Mouse (Mus musculus) T-cell, adult 2 months (primary cell): ENCODE results near the gene P3h3.
"Not testable (repeated sequence)": the region's sequence is repeated elsewhere in the genome, so short reads cannot be mapped to it uniquely, and the experiment has no call there.

Experiments used
- DNase-seq: peaks from one replicate; pipeline ENCODE4 v3.0.0; 2022; ENCODE audit warnings: low spot score

The P3h3 gene

DNA sequence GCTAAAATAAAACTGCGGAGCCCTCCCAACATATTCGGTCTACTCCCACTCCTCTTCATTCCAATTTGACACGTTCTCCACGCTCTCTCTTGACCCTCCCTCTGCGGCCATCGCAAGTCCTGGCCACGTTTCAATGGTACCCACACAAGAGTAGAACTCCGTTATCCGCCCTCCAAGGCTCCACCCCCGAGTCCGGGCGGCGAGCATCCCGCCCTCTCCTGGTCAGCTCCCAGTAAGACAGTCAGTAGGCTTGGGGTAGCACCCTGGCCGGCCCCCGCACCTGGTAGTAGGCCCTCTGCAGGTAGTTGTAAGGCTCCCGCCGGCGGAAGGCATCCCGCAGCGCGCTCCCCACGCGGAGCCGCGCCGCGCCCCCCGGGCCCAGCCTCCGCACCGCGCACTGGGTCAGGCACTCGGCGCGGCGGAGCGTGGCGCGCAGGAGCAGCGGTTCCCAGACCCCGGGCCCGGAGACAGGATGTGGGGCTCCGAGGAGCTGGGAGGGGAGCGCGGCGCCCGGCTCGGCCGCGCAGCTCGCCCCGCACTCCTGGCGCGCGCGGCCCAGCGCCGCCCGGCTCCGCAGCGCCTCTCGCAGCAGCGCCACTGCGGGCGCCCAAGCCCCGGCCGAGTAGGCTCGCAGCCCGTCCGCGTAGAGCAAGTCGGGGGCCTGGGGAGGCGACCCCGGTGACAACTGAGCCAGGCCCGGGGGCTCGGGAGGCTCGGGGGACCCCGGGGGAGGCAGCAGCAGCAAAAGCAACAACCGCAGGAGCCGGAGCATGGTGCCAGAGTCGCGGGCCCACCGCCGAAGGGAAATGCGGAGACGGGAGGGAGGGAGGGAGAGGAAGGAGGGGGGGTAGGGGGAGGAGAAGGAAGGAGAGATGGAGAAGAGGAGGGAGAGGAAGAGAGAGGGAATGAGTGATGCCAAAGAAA, at the start of gene P3h3:
TSS of gene P3h3 (minus strand) at position 837 of the 924 bp plus-strand sequence.
- DNase-seq, result peak; percentile 73

DNA sequence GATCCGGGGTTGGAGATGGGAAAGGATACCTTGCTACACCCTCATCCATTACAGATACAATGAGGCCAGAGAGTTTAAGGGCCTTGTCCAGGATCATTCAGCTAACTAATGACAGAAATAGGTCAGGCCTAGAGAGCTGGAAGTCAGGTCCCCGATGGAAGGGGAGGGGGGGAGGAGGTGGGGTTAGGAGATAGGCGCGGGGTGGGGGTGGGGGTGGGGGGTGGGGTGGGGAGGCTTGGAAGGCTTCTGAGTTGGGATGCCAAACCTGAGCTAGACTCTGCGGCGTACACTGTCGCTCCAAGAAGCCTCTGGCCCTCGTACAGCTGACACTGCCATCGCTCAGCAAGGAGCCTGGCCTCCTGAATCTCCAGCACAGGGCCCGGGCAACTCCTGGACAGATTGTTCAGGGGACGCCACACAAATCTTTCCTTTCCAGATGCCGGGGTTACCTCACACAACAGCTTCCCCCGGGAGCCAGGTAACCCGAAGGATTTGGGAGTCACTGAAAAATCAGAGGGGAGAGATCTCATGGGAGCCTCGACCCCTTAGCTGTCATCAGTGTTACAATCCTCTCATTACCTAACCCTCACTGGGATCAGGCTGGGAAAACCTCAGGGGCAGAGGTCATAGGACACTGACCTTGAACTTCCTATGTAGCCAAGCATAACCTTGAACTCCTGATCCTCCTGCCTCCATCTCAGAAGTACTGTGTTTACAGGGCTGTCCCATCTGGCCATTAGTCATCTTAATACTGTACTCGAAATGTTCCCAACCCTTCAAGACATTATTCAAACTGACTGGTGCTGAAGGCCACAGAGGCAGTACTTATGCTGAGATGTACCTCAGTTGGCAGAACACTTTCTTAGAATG, 47.7 kb upstream of the P3h3 start:
- no peak for DNase-seq

DNA sequence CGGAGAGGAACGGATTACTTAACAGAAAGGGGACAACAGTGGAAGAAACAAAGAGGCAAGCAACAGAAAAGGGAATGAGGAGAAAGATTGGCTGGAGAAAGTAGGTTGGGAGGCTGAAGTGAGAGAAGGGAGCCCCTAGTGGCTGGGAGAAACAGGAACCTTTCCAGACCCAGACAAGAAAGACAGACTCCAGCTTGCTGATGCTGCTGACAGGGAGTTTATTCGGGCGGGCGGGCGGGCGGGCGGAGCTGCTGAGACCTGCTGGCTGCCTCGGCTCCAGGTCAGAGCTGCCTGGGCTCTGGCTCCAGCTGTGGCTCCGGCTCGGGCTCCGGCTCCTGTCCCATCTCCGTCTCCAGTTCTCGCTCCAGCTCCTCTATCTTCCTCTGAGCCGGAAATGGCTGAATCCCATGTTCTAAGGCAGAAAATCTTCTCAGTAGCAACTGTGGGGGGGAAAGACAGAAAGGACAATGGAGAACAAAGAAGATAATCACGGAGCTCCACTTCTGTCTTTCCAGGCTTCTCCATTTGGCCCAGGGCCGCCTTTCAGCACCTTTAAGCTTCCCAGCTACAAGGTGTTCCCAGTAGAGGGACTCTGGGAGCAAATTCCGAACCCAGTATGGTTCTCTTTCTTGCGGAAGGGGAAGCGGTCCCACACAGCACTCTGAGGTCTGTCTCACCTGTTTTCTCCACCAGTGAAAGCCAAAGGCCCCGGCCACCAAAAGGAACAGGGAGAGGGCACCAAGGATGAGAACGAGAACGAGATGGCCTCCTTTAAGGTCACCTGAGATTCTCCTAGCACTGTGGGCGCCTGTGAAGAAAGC, 46.8 kb upstream of the P3h3 start:
- DNase-seq, result peak; percentile 26

DNA sequence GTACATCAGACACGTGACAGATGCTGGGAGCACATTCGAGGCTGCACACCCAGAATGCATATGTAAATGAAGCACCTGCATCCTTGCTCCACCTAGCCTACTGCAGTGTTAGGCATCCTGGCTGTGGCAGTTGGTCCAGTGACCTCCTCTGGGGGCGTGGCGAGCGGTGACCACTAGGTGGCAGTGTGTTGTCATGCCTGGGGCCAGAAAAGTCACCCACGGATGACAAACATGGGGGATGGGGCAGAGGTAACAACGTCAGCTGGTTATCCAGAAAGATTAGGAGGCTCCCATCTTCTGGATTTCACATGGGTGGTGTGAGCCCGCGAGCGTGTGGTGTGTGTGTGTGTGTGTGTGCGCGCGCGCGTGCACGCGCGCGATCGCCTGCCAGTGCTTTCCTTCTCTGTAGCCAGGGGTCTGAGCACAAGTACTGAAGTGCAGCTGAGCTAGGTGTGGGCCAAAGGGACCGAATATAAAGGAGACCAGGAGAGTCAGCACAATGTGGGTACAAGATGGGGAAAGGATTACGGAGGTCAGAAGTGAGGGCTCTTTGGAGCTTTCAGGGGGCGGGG, 46.1 kb upstream of the P3h3 start:
- DNase-seq, result peak; percentile 91

DNA sequence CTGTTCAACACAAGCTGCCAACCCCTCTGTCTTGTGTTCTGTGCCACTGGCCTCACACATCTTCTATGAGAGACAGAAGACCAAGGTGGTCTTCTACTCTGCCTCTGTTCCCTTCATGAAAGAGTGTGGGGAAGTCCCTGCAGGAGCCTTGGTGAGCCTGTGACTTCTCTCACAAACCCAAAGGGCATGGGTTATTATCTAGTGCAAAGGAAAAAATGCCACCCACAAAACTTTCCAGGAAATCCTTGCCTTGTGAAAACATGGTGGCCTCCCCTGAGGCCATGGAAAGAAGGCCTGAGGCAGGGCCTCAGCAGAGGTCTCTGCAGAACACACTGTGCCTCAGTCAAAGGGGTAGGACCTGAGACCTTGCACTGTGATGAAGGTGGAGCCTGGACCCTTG, 44.3 kb upstream of the P3h3 start:
- no peak for DNase-seq

DNA sequence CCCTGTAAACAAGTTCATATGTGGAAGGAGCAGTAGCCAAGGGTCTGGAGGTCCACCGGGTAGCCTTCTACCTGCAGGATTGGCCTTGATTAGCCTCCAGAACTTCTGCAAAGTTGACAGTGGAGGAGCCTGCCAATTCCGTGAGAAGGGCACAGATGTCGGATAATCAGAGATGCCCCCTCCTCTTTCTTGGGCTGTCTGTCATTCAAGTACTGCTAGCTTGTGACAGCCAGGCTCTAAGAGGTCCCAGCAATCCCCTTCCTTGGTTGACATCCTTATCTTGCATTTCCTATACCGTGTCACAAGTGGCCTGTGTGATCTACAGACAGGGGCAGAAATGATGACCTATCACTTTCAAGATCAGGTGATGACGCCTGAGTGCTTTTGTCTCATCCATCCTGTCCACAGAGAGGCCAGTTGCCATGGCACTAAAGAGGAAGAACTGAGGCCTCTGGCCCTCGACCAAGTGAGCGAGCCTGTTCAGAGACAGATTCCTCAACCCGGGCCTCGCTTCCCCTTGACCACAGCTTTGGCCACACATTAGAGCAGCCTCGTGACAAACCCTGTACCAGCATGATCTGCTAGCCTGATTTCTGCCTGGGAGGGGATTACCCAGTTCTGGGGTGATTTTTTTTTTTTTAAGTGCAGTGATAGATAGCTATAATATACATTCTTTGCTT, 43.4 kb upstream of the P3h3 start:
- peak; percentile 19 for DNase-seq

DNA sequence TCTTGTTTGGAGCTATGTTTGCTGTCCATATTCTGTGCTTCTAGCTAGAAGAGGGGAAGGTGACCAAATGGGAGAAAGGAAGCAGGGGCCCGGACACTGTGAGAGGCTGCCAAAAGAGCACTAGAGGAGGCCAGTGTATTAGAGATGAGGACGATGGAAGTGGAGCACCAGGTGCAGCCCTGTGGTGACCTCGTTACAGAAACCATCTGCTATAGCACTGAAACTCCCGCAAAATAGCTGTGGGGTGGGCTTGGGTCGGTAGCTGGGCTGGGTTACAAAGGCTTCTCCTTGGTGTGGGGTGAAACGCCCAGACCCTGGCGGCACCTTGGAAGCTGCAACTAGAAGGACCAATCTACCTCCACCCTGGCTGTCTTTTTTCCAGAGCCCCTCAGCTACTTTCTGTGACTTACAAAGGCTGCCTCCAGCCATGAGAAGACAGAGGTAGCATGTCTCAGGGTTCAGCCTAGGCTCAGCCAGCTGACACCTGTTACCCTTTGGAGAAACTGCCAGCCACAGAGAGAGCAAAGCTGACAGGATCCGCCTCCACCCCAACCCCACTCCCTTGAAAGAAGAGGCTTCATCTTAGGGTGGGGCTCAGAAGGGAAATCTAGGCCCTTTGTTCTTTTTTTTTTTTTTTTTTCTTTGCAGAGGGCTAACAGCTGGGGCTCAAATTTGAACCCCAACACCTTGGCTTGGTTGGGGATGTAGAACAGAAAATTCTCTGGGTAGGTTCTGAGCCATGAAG, 42.7 kb upstream of the P3h3 start:
- DNase-seq, result peak; percentile 64

DNA sequence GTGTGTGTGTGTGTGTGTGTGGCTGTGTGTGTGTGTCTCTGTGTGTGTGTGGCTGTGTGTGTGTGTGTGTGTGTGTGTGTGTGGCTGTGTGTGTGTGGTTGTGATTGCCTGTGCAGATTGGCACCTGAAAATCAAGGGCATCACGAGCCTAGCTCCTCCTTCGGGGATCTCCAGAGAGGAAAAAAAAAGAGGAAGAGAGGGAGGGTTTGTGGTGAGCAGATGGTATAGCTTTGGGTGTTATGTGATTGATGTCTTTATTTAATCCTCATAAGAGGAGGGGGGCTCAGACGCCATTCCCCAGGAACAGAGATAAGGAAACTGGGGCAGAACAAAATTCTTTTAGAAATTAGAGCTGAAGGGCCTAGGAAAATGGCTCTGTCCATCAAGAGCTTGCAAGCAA, 40.8 kb upstream of the P3h3 start:
- peak; percentile 65 for DNase-seq

DNA sequence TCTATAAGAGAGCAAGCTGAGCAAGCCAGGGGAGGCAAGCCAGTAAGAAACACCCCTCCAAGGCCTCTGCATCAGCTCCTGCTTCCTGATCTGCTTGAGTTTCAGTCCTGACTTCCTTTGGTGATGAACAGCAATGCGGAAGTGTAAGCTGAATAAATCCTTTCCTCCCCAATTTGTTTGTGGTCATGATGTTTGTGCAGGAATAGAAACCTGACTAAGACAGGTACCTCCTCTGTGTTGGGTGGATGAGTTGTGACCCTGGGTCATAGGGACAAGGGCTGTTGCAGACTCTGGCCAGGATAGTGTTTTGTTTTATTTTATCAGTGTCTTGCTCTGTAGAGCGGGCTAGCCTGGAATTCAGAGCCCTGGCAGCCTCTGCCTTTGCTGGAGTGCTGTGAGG, 36.6 kb upstream of the P3h3 start:
- DNase-seq, result not testable (repeated sequence)

DNA sequence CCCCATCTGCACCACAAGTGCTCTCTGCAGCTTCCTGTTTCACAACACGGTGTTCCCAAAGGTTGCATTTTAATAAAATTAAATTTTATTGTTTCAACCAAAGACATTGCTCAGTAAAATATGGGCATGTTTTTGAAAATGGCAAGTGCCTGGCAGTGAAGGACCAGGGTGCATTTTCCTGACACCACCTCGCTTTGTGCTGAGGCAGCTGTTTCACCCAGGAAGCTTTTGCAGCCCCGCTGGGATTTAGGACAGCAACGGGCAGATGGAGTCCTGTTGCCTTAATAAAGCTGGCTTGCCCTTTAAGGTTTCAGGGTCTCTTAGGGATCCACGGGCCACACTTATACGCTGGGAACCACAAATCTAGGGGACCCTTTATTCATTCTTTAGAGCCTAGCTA, 33.4 kb upstream of the P3h3 start:
- no peak for DNase-seq

DNA sequence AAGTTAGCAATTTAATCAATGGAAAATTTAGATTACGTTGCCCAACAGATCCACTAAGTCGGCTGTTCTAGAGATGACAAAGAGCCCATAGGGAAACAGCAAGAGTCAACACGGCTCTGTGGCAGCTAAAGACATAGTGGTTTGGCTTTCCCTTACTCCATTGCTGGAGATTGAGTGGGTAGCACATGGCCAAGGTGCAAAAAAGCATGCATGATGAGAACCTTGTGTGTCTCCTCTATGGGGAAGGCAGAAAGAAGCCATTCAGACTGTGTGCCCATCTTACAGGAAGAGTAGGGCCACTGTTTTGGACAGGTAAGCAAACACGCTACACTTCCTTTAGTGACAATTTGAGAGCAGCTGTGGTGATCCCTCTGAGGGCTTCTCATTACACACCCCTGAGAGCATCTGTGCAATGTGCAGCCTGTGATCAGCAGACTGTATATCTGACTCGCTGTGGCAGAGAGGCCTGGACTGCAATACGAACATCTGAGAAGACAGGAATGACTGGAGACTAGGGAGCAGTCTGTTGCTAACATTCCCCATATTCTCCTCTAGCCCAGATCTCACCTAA, 31.1 kb upstream of the P3h3 start:
- DNase-seq, result no peak

DNA sequence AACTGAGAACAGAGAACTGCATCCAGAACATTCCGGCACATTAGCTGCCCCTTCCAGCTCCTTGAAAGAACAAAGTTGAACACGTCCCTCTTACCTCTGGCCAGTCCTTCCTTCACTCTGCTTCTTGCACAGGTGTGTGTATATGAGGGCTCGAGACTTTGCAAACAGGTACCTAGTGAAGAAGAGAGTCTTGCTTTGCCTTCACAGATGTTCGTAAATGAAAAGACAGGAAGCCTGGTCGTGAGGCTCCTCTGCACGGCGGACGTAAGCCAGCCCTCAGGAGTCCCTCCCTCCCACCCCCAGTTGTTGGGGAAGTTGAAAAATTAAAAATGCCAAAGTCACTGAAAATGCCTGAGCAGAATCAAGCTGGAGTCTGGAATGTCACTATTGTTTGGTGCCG, 30.4 kb upstream of the P3h3 start, which contains the start of gene Cd4:
TSS of gene Cd4 (minus strand) at position 236 of the 400 bp plus-strand sequence.
- peak; percentile 28 for DNase-seq

DNA sequence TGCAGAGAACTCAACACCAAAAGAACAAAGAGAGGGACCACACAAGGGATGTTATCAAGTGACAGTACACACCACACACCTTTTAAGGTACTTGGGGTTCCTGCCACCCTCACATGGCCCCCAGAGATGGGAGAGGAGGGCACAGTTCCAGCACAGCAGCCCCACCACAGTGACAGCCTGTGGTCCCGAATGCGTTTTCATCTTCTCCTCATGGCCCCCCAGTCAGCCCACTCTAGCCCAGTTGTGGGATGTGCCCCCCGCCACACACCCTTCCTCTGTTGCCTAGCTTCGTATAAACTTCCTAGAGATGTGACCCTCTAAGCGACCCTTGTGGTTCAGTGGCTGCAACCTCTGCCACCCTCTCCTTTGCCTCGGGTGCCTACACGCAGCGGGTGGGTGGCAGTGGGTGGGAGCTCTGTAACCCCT, 28.4 kb upstream of the P3h3 start:
- peak; percentile 69 for DNase-seq

DNA sequence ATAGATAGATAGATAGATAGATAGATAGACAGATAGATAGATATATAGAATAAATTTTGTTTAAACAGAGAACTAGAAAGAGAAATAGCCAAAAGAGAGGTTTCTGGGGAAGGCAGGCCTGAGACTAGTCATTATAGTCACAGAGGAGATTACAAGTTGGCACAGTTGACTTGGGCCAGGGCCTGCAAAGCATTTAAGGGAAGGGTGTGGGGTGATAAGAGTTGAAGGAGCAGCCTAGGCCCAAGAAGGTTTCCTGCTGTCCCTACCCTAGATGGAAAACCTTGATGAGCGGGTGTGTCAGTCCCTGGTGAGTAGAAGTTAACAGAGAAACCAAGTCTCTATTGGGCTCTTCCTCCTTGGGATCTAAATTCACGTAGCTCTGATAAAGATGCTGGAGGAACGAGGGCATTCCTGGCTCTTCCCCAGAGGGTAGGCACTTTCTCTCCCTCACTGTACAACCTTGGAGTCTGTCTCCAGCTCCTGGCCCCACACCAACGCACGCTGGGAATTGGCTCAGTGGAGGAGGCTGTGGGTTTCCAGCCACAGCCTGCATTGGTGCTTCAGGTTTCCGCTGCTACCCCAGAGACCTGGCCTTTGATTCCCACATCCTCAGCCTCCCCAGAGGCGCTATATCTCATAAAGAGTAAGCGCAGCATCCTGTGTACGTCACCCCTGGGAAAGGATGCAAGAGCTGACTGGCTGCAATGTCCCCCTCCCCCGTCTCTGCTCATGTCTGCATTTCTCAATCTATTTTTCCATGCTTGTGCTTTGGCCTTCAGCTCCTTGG, 27.4 kb upstream of the P3h3 start:
- DNase-seq, result peak; percentile 90

DNA sequence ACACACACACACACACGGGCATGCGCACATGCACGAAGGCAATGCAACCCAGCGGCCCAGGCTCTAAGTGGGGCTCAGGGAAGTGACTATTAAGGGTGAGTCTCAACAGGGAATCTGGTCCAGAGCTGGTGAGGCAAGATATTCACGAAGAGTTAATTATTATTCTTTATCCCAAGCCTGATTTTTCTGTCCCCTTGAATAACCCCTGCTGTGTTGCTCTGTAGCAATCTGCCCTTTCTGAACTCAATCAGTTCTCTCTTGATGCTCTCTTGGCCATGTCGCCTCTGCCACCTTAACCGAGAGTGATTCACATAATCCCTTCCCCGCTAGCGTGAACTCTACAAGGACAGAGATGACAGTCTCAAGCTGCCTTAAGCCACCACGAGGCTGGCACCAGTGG, 25.8 kb upstream of the P3h3 start:
- DNase-seq, result no peak

DNA sequence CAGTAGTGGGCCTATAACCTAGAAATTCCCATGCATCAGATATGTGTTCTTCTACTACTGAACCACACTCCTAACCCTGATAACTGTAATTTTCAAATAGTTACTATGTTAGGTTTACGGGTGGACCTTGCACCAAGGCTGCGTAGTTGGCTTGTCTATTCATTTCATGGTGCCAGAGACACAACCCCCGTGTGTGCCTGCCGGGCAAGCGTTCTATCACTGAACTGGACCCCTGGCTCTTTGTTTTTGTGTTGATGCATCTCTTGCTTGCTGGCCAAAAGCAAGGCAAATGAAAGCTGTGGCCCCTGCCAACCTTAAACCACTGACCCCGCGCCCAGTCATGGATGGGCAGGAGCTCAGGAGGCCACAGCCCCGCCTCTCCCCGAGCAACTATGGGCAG, 24.3 kb upstream of the P3h3 start:
- no peak for DNase-seq

DNA sequence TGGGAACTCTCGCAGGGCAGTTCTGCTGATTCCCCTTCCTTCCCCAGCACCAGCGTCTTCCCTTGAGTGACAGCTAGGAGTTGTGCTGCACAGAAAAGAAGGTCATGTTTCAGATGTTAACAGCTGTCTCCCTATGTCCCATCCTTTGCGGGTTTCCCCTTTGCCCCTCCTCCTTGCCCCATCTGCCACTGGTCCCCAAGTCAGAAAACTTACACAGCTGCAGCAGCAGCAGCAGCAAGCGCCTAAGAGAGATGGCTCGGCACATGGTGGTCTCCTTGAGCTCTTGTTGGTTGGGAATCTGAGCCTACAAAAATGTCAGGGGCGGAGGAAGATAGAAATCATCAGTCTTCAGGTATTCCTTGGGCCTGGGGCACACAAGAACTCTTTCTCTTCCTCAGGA, 21.8 kb upstream of the P3h3 start:
- DNase-seq, result no peak

DNA sequence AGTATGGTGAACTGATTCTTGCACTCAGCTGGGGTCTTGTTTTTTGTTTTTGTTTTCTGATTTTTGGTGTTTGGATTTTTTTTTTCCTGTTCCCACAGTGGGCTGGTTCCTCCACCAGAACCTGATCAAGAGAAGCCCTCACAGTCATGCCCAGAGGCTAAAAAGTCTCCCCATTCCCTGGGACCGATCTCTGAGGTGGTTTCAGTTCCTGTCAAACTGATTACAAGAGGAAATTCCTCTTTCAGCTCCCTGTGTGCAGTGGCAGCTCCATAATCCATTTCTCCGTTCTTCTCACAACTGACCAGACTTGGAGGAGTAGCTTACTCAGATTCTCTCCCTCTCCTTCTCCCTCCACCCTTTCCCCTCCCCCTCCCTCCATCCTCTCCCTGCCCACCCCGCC, 16.8 kb upstream of the P3h3 start:
- DNase-seq, result no peak

DNA sequence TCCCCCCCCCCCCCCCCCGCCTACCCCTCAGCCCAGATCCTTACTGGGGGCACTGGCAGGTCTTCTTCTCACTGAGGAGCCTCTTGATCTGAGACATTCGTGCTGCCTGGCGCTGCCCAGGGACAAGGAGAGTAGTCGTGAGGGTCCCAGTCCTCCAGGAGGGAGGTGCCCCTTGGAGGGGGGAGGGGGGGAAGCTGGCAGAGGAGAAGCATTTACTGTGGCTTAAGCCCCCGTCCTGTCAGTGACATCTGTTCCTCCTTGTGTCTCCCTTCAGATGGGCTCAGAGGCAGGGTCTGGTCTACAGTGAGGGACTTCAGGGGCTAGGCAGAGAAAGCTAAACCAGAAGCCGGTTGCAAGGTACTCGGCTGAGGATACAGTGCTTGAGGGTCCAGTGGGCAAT, 9.0 kb upstream of the P3h3 start:
- DNase-seq, result no peak
